Mouse (Mus musculus): Measurements from ENCODE around the gene Zc3h18. TPM values are rescaled to one million over a fixed set of nuclear protein-coding genes. Genes with fewer than 3 reads are reported as not detected.

The Zc3h18 gene
- polyA plus RNA-seq, 1 experiment: 66.3 TPM

GRCm38 (mm10) chr8:122464985-122465384 lies 88.6 kb downstream of the Zc3h18 start:
- Histone ChIP-seq H3K27ac (ENCODE audit: control insufficient read depth, insufficient read depth, low read length) (peak overlapping the region; percentile 32), H3K36me3 (ENCODE audit: control insufficient read depth, insufficient read depth, low read length) (peaks cover 17% of the 10 kb centered on the region), H3K27me3 (ENCODE audit: control insufficient read depth, insufficient read depth, low read length) (no peaks in the 10 kb centered on the region), H3K4me1 (replicated peaks; ENCODE audit: control insufficient read depth, insufficient read depth, low read length) (peaks cover 83% of the 10 kb centered on the region), H3K4me3 (ENCODE audit: control insufficient read depth, insufficient read depth, low read length) (no peak overlapping the region)
- WGBS: 53% methylated on average over 7 of the region's 7 CpGs
- no peak for DNase-seq
- no peak for TF ChIP-seq POLR2A (IDR thresholded peaks at IDR 0.05; ENCODE audit: control insufficient read depth, extremely low read depth, insufficient read depth, low read length, poor library complexity)
- no peak for TF ChIP-seq CTCF (IDR thresholded peaks at IDR 0.05; ENCODE audit: borderline replicate concordance, control insufficient read depth, extremely low read depth, insufficient read depth, low read length, poor library complexity)

Other genes starting within 250 kb of the Zc3h18 start
- gene Zfpm1, start 94.5 kb upstream of the Zc3h18 start, polyA plus RNA-seq (2012; rRNA removed): 100 and 134 TPM in 2 replicates
- 0.35 and 0.51 TPM in 2 replicates for gene Trhr2, start 15.9 kb upstream of the Zc3h18 start, polyA plus RNA-seq (2012; rRNA removed)
- 0.47 and 1.4 TPM in 2 replicates for gene Il17c, start 45.4 kb downstream of the Zc3h18 start, polyA plus RNA-seq (2012; rRNA removed)
- 671 and 705 TPM in 2 replicates for gene Cyba, start 56.3 kb downstream of the Zc3h18 start, polyA plus RNA-seq (2012; rRNA removed)
- gene Mvd, start 66.8 kb downstream of the Zc3h18 start, polyA plus RNA-seq (2012; rRNA removed): 25.0 and 26.2 TPM in 2 replicates
- 47.1 and 51.1 TPM in 2 replicates for gene Snai3, start 84.1 kb downstream of the Zc3h18 start, polyA plus RNA-seq (2012; rRNA removed)
- 273 and 296 TPM in 2 replicates for gene Rnf166, start 99.5 kb downstream of the Zc3h18 start, polyA plus RNA-seq (2012; rRNA removed)
- 118 and 136 TPM in 2 replicates for gene Ctu2, start 99.5 kb downstream of the Zc3h18 start, polyA plus RNA-seq (2012; rRNA removed)
- gene Piezo1, start 174.7 kb downstream of the Zc3h18 start, polyA plus RNA-seq (2012; rRNA removed): 93.6 and 106 TPM in 2 replicates
- 136 and 210 TPM in 2 replicates for gene Cdt1, start 191.4 kb downstream of the Zc3h18 start, polyA plus RNA-seq (2012; rRNA removed)
- 119 and 136 TPM in 2 replicates for gene Aprt, start 200.3 kb downstream of the Zc3h18 start, polyA plus RNA-seq (2012; rRNA removed)
- 15.6 and 19.2 TPM in 2 replicates for gene Galns, start 234.9 kb downstream of the Zc3h18 start, polyA plus RNA-seq (2012; rRNA removed)
- 104 and 133 TPM in 2 replicates for gene Trappc2l, start 235.0 kb downstream of the Zc3h18 start, polyA plus RNA-seq (2012; rRNA removed)
- 0.20 and 0.42 TPM in 2 replicates for gene Pabpn1l, start 246.1 kb downstream of the Zc3h18 start, polyA plus RNA-seq (2012; rRNA removed)

All from thymus, adult 2 months (tissue).